Mouse (Mus musculus) lung, postnatal 14 days (tissue): Measurements from ENCODE around the gene Vezf1.
"Not testable (repeated sequence)": the region's sequence is repeated elsewhere in the genome, so short reads cannot be mapped to it uniquely, and the experiment has no call there.

Experiments used
- DNase-seq: peaks from one replicate; pipeline ENCODE4 v3.0.0; 2021

Gene Vezf1

GRCm38 (mm10) chr11:88067586-88068410, at the start of gene Vezf1:
TSS of gene Vezf1 (plus strand) at chr11:88068279.
- DNase-seq, result peak; percentile 80

DNA sequence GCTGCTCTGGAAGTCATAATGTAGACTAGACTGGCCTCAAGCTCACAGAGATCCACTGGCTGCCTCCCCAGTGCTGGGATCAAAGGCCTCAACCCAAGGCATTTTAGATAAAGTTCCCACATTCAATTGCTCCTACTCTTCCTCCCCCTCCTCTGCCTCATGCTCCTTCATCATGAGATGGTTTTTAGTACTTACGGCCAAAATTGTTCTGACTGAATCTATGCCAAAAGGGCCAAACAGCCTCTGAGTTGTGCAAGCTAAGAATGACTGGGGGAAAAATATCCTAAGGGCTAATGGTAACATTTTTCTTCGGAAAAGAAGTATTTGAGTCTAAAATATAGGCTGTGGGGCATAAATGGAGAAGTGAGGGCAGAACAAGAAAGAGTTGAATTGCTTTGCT, 44.1 kb upstream of the Vezf1 start:
- DNase-seq, result no peak

GRCm38 (mm10) chr11:88027391-88028035, 40.6 kb upstream of the Vezf1 start:
- DNase-seq, result no peak

- DNase-seq, result no peak
Measured at GRCm38 (mm10) chr11:88028193-88028684, 39.8 kb upstream of the Vezf1 start.

DNA sequence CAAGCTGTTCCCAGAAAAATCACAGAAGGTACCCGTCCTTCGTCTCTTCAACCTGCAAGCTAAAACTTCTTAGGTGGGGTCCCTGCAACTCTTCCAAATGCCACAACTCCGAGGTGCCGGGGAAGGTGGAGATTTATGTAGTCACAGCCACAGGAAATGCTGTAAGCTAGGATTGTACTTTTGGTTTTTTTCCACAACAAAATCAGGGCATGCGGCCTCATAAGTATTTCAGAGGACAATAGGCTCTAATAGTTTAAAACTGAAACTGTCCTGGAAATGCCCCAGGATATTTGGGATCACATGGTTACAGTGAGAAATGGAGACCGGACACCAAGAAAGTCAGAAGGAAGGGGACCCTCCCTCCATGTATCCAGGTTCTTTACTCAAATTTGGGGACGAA, 37.9 kb upstream of the Vezf1 start:
- no peak for DNase-seq

DNA sequence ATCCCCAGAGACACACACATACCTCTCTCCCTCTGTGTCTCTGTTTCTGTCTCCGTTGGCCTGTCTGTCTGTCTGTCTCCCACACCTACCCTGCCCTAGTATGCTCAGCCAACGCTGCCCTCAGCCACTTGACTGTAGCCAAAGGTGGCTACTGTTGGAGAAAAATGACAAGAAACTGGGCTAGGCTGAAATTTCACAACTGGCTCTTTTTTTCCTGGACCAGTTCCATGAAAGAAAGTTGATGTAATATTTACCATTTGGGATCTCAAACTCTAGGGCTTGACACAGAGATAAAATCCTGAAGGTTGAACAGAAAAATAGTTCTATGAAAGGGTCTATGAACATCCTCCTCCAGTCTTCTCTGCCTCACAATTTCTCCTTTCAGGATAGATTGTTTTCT, 37.2 kb upstream of the Vezf1 start:
- no peak for DNase-seq

- no peak for DNase-seq
Measured at GRCm38 (mm10) chr11:88031753-88032152, 36.3 kb upstream of the Vezf1 start.

DNA sequence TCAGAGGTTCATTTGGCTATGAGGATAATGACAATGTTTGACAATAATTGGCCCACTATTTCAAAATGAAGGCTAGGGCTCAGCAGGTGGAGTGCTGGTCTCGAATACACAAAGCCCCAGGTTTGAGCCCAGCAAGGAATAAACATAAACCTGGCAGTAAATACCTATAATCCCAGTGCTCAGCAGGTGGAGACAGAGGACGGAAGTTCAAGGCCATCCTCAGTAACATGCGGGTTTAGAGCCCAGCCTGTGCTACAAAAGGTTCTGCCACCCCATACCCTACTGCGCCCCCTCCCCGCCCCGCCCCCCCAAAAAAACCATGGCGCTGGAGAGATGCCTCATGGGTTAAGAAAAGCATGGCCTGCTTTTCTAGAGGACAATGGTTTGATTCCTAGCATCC, 32.1 kb upstream of the Vezf1 start:
- DNase-seq, result no peak

GRCm38 (mm10) chr11:88036761-88037251, 31.3 kb upstream of the Vezf1 start:
- no peak for DNase-seq

DNA sequence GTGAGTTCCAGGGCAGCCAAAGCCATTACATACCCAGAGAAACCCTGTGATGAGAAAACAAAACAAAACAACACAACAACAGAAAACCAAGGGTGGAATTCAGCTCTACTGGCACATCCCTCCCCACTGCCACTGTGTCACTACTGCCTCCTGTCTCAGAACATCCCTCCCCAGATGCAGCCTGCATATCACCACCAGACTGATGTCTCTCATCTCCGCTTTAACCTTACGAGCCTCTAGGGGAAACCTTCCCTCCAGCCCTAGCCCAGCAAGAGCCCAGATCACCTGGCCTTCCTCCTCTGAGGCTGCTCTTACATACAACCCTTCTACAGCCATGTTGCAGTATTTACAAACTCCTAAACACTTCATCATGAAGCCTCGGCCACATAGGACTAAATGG, 30.7 kb upstream of the Vezf1 start:
- no peak for DNase-seq

GRCm38 (mm10) chr11:88039066-88039465, 29.0 kb upstream of the Vezf1 start:
- DNase-seq, result no peak

DNA sequence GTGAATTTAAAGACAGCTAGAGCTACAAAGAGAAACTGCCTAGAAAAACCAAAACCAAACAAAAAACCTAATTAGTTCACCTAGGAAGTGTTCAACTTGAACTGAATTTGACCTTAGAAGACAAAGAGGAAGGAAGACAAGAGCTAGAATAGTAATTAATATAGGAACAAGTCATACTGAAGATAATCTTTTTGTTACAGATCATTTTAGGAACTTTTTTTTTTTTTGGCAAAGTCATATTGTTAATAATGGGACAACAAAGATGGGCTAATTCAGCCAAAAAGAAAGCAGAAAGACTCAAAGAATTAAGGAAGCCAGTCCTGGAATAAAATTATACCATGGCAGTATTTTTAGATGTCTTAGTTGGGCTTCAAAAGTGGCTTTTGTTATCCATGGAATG, 23.8 kb upstream of the Vezf1 start:
- DNase-seq, result no peak

GRCm38 (mm10) chr11:88045159-88045558, 22.9 kb upstream of the Vezf1 start:
- not testable (repeated sequence) for DNase-seq

DNA sequence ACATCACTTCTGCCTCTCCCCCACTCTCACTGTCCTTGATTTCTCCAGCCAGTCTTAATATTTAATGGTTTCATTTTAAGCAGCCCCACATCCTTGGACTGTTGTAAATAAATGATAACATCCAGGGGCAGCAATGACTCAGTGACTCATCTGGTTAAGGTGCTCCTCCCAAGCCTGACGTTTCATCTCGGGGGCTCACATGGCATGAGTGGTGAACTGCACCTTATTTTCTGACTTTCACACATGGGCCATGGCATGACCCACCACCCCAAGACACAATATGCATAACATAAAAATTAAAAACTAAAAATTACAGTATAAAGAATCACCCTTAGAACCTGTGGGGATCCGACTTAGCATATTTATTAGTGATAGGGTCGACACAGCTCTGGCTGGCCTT, 22.2 kb upstream of the Vezf1 start:
- DNase-seq, result no peak

DNA sequence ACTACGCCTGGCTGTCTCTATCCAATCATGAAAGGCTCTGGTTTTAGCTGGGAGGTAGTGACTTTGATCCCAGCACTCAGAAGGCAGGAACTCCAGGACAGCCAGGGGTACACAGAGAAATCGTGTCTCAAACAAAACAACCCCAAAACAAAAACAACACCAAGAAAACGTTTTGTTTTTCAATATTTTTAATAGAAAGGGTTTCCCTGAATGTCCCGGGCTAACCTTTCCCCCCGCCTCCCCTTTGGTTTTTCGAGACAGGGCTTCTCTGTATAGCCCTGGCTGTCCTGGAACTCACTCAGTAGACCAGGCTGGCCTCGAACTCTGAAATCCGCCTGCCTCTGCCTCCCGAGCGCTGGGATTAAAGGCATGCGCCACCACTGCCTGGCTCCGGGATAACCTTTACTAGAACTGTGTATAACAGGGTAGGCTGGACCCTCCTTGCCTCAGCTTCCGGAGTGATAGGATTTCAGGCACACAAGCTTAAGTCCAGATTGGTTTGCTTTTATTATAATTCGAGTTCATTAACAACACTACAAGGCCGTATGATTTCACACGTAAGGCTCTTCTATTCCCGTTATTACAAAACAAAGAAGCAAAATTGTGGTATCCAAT, 21.6 kb upstream of the Vezf1 start:
- DNase-seq, result no peak

DNA sequence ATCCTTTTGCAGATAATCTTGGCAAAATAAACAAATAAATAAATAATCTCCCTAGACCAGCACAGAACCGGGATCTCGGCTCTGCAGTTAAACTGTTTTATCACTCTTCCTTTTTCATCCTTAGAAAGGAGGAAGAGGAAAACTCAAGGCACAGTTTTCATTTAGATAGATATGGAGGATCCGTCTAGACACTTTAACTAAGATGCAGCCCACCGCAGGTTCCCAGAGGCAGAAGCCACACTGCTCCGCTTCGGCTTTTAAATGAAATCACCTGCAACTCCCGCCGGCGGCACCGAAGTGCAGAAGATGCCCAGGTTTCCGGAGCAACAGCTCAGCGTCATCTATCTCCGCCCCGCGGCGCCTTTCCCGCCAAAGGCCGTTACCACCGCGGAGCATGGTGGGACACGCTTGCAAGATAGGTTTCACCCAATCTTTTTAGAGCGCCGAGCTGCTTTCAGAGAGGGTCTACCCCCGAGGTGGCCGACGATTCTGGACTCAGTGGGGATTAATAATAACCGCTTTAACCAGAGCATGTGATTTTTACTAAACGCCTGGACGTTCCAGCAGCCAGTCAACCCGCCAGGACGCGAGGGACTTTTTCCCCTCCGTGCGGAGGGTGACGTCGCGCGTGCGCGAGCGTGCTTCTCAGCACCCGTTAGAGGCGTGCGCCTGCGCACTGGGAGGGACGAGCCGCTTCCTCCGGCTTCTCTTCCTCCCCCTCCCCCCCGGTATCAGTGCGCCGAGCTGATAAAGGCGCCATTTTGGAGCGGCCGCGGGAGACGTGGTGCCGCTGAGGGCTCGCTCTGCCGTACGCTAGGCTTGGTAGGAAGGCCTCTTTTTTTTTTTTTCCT, 20.9 kb upstream of the Vezf1 start, which contains the start of gene Srsf1:
TSS of gene Srsf1 (plus strand) at position 430 of the 851 bp plus-strand sequence.
- peak; percentile 99 for DNase-seq

- peak; percentile 73 for DNase-seq
Measured at GRCm38 (mm10) chr11:88047871-88048531, 20.1 kb upstream of the Vezf1 start.

DNA sequence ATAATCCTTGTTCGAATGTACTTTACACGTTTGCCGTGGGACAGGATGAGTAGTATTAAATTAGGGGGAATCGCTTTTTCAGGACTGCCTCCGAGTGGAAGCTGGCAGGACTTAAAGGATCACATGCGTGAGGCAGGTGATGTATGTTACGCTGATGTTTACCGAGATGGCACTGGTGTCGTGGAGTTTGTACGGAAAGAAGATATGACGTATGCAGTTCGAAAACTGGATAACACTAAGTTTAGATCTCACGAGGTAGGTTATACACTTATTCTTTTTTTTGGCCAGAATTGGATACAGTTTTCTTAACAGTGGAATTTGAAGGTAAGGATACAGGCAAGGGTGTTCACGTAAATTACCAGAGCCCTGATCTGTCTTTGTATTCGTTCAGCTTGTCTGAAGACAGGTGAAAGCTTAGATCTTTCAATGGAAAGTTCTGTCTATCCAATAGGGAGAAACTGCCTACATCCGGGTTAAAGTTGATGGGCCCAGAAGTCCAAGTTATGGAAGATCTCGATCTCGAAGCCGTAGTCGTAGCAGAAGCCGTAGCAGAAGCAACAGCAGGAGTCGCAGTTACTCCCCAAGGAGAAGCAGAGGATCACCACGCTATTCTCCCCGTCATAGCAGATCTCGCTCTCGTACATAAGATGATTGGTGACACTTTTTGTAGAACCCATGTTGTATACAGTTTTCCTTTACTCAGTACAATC, 19.0 kb upstream of the Vezf1 start:
- DNase-seq, result no peak

GRCm38 (mm10) chr11:88049732-88050131, 18.3 kb upstream of the Vezf1 start:
- DNase-seq, result no peak

DNA sequence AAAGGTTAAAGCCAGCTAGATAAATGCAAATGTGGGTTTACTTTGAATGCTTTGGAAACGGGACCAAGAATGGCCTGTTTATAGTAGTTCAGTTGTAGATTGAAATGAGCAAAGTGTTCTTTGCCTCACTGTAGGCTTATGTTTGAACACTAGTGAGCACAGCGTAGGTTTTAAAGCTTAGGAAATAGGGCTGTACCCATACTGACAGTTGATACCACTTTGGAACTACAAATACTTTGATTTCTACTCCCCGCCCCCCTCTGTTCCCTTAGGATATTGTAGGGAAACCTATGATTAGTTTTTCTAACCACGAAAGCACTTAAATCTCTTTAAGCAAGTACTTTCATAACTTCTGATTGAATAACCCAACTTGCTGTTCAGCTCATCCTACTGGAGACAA, 15.4 kb upstream of the Vezf1 start:
- no peak for DNase-seq

DNA sequence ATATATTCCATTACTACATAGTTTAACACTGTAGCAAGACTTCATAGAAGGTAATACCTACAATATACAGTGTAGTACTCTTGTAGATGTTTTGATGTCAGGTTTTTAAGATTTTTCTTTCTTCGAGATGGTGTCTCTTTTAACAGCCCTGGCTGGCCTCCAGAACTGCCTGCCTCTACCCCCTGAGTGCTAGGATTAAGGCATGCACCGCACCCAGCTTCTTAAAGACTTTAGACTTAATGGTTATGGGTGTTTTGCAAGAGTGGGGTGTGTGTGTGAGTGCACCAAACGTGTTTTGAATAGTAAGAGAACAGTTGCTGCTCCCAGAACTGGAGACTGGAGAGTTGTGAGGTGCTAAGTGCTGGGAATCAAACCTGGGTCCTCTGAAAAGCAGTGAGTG, 14.3 kb upstream of the Vezf1 start:
- no peak for DNase-seq
